Mouse (Mus musculus): ENCODE measurements around the gene Rnf145.
A peak's percentile ranks its signal among the peaks of the same experiment; 100 is the strongest.

The Rnf145 gene

GRCm38 (mm10) chr11:44534999-44535750 is 16.4 kb downstream of the Rnf145 start:
- DNase-seq (ENCODE audit: low read depth, low spot score): no peak

- no peak for DNase-seq (ENCODE audit: low read depth, low spot score)
Measured at GRCm38 (mm10) chr11:44537403-44537802, 18.6 kb downstream of the Rnf145 start.

- DNase-seq (ENCODE audit: low read depth, low spot score): no peak
Measured at GRCm38 (mm10) chr11:44538101-44538500, 19.3 kb downstream of the Rnf145 start.

- peak; percentile 40 for DNase-seq (ENCODE audit: low read depth, low spot score)
Measured at GRCm38 (mm10) chr11:44538501-44539290, 19.9 kb downstream of the Rnf145 start.

- DNase-seq (ENCODE audit: low read depth, low spot score): peak; percentile 39
Measured at GRCm38 (mm10) chr11:44539291-44539930, 20.6 kb downstream of the Rnf145 start.

DNA sequence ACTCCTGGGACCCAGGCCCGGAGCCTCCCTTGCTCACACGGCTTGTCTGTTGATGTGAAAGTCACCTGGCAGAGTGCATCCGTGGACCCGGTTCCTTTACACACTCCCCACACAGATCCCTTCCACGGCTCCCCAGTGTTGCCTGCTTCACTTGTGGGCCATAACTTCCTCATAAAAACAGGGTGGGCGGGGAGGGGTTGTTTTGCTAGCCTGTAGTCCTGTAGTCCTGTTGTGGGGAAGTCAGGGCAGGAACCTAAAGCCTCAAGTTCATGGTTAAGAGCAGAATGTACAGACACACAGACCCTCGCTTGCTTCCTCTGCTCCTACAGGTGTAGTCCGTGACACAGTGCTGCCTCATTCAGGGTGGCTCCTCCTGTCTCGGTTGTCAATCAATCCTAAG is 21.5 kb downstream of the Rnf145 start:
- DNase-seq (ENCODE audit: low read depth, low spot score): no peak

DNA sequence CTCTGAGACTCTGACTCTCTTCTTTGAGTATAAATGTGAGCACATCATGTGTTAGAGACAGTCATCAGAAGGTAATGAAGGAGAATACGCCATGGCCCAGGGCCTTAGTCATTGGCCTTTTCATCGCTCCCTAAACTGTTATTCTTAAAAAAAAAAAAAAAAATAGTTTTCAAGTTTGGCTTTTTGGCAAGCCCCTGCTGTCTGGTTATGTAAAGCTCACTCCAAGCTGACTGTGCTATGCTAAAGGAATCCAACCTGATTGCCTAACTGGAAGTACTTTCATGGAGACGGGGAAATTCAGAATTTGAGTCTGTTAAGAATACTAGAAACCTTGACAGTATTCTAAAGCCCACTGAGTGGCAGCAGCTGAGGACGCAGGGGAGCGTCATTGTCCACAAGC is 22.5 kb downstream of the Rnf145 start:
- no peak for DNase-seq (ENCODE audit: low read depth, low spot score)

GRCm38 (mm10) chr11:44541813-44542212 is 23.0 kb downstream of the Rnf145 start:
- DNase-seq (ENCODE audit: low read depth, low spot score): no peak

GRCm38 (mm10) chr11:44543593-44543992 is 24.8 kb downstream of the Rnf145 start:
- DNase-seq (ENCODE audit: low read depth, low spot score): no peak

DNA sequence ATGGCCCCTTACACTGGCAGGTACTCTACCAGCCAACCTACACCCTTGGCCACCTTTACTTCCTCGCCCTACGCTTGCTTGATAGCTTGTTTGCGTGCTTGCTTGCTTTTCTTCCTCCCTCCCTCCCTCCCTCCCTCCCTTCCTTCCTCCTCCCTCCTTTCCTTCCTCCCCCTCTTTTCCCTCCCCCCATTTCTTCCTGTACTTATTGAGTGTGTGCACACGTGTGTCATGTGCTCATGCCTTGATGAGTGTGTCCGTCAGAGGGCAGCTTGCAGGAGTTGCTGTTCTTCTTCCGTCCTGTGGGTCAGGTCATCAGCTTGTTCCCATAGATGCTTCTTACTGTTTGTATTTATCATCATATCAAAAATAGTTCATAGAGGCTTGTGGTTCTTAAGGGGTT is 25.2 kb downstream of the Rnf145 start:
- DNase-seq (ENCODE audit: low read depth, low spot score): peak; percentile 63

GRCm38 (mm10) chr11:44545181-44545580 is 26.4 kb downstream of the Rnf145 start:
- DNase-seq (ENCODE audit: low read depth, low spot score): peak; percentile 75

GRCm38 (mm10) chr11:44546250-44546649 is 27.5 kb downstream of the Rnf145 start:
- peak; percentile 32 for DNase-seq (ENCODE audit: low read depth, low spot score)

DNA sequence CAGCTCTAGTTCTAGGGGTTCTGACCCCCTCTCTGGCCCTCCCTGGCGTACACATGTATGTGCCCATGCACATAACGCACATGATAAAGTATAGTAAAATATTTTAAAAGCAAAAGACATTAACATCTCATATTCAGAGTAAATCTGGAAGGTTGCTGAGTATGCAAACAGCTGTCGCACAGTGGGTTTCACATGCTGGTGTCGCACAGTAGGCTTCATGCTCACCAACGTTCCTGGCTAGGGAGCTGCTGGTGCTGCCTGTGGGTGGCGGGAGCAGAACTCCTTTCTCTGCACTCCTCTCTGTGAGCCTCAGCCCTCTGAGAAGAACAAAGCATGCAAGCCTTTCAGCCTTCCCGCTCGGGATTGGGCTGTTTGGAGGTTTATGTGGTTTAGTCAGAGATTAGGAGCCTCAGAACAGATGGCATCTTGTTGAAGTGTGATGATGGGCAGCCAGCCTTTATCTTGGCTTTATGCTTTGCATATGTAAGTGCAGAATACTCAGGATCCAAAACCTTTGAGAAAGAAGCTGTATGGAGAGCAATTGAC is 29.0 kb downstream of the Rnf145 start:
- no peak for DNase-seq (ENCODE audit: low read depth, low spot score)

GRCm38 (mm10) chr11:44548816-44549215 is 30.1 kb downstream of the Rnf145 start:
- DNase-seq (ENCODE audit: low read depth, low spot score): no peak

DNA sequence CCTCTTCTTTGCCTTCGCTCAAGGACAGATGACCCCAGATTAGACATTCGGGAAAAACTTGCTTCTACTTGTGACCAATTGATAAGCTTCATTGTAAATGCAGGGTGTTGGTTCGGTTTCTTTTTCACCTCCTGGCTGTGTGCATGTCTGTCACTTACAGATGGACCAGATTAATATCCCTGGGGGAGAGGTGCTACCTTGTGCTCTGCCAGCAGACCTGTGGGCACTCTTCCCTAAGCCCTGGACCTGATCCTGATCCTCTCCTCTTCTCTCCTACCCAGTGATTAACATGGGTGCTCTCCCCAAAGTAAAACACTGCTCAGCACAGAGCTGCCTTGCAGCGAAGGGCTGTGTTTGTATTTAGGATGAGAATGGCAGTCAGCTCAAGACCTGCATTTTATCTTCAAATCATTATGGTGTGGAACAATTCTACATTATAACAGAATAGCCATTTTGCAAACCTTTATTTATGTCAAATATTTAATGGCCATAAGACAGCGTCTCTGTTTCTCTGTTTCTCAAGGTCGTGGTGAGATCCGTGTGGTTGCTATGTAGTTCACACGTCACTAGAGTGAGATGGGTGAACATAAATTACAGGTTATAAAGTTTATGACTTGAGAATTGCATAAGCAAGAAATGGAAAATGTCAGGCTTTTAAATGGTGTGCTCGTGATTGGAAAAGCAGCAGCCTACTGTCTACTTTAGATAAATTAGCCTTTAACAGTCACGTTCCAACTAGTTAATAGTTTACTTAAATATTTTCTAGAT is 30.9 kb downstream of the Rnf145 start:
- no peak for DNase-seq (ENCODE audit: low read depth, low spot score)

GRCm38 (mm10) chr11:44550996-44551395 is 32.2 kb downstream of the Rnf145 start:
- no peak for DNase-seq (ENCODE audit: low read depth, low spot score)

DNA sequence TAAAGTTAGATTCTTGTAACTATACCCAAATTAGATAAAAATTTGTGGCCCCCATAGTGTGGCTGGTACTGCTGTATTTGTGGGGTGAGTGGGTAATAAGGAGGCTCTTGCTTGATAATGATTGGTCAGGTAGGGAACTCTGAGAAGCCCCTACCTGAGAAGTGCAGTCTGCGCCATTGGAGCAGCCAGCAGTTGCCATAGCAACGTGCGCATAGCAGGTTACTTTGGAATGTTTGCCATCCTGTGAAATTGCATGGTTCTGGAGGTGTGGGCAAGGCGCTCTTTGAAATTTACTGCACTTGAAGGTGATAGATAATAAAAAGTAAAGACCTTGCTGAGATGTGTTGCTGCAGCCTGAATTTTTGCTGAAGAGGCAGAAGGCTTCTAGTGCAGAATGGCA is 35.6 kb downstream of the Rnf145 start:
- no peak for DNase-seq (ENCODE audit: low read depth, low spot score)

DNA sequence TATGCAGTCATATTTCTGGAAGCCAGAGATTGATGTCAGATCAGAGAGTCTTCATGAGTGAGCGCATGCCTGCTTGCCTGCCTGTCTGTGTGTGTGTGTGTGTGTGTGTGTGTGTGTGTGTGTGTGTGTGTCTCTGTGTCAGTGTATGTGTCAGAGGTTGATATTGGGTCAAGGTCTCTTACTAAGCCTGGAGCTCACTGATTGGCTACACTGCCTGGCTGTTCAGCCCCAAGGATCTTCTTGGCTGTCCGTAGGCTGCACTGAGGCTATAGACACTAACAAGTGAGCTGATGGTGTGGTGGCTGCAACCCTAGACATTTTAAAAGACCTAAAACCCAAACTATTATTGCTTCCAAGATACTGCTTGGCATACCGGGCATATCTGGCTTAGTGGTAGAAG is 39.8 kb downstream of the Rnf145 start:
- no peak for DNase-seq (ENCODE audit: low read depth, low spot score)

GRCm38 (mm10) chr11:44559466-44559865 is 40.7 kb downstream of the Rnf145 start:
- DNase-seq (ENCODE audit: low read depth, low spot score): no peak

DNA sequence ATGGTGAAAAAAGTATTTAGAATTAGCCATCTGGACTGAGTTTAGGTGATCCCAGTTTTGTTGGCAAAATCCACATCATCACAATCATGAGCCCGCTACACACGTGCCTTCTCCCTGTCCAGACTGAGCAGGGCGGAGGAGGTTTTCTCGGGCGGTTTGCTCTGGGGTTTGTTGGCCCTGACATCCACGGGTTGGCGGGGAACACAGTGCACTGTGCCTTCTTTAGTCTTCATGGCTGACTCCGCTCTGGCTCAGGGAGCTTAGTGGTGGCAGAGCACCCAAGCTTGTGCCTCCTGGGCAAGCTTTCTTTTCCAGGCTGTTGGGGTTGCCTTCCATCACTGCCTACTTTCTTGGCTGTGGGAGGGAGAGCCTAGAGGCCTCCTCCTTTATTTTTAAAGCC is 41.6 kb downstream of the Rnf145 start:
- DNase-seq (ENCODE audit: low read depth, low spot score): no peak

DNA sequence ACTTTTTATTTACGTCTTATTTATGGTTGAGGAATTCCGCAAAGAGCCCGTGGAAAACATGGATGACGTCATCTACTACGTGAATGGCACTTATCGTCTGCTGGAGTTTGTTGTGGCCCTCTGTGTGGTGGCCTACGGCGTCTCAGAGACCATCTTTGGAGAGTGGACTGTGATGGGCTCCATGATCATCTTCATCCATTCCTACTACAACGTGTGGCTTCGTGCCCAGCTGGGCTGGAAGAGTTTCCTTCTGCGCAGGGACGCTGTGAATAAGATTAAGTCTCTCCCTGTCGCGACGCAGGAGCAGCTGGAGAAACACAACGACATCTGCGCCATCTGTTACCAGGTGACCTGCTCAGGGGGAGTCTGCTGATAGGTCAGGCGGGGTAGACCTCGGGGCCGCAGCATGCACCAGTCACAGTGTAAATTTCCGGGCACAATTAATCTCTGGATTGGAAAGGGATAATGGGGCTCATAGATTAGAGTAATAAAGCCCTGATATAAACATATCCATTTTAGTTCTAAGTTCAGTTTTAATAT is 42.8 kb downstream of the Rnf145 start:
- no peak for DNase-seq (ENCODE audit: low read depth, low spot score)

All from CD4-positive helper T cell, adult 2 months (primary cell).